Mouse (Mus musculus) frontal cortex, postnatal 10 days (tissue): ENCODE measurements around the gene Olfr434.
A peak's percentile ranks its signal among the peaks of the same experiment; 100 is the strongest.
"Not testable (repeated sequence)": the region's sequence is repeated elsewhere in the genome, so short reads cannot be mapped to it uniquely, and the experiment has no call there.

Source experiments
- DNase-seq, 2 experiments: peaks; one replicate each; pipeline ENCODE4 v3.0.0; 2022; ENCODE audit warnings: low spot score in 2 of 2, mixed read lengths in 1 of 2

Gene Olfr434

DNA sequence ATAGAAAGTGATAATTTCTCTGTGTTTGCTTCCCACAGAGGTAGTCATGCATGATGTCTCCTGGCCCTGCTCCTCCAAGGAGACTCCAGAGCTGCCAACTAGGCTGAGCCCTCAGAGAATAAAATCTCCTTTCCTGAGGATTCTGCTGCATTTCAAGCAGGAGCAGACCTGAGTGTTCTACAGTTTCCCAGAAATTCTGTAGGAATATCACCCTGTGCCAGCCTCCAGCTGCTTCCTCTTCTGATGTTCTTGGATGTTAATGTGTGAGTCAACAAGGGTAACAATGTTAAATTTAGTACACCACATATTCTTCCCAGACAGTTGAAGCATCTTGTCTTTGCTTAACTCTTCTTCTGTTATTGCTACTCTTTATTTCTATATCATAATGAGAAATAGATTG is at the start of gene Olfr434:
TSS of gene Olfr434 (plus strand) at position 149 of the 400 bp plus-strand sequence.
- not testable (repeated sequence) for DNase-seq

DNA sequence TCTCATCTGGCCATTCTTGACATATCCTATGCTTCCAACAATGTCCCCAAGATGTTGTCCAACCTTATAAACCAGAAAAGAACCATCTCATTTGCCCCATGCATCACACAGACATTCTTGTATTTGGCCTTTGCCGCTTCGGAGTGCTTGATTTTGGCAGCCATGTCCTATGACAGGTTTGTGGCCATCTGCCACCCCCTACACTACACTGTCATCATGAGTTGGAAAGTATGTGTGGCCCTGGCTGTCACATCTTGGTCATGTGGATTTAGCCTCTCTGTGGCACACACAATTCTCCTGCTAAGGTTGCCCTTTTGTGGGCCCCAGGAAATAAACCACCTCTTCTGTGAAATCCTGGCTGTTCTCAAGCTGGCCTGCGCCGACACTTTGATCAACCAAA is 45.6 kb upstream of the Olfr434 start:
- DNase-seq: no peak

DNA sequence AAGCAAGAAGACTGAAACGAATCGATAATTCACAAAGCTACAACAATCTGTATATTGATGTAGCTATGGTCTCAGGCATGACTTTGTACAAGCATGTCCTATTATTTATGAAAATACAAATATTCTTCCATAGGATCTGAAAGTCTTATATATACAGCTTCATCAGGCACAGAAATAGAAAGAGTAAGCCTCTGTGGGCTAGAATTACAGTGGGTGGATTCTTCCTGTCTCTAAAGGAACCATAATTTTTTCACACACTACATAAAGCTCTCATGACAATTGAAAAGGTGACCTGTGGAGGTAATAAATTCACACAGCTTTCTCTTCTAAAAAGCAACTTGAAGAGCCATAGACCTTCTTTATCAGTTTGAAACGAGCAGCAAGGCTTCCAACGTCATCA is 41.0 kb upstream of the Olfr434 start, which contains the start of gene Olfr13:
TSS of gene Olfr13 (plus strand) at position 301 of the 400 bp plus-strand sequence.
- DNase-seq: no peak

DNA sequence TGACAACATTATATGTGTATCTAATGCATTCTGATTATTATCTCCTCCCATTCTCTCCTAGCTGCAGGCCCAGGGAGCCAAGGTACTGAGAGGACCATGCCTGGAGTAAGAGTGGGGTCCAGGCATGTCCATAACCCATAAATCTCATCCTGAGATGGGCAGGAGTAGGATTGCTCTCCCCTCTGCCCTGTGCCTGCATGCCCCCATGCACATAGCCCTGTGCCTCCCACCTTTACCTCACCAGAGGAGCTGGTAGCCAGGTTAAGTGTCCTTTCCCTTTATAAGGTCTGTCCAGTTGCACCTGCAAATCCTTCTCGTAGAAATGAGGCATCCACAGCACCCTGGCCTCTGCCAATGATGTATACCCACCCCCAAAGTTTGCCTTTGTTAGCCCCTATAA is 34.7 kb upstream of the Olfr434 start:
- no peak for DNase-seq

DNA sequence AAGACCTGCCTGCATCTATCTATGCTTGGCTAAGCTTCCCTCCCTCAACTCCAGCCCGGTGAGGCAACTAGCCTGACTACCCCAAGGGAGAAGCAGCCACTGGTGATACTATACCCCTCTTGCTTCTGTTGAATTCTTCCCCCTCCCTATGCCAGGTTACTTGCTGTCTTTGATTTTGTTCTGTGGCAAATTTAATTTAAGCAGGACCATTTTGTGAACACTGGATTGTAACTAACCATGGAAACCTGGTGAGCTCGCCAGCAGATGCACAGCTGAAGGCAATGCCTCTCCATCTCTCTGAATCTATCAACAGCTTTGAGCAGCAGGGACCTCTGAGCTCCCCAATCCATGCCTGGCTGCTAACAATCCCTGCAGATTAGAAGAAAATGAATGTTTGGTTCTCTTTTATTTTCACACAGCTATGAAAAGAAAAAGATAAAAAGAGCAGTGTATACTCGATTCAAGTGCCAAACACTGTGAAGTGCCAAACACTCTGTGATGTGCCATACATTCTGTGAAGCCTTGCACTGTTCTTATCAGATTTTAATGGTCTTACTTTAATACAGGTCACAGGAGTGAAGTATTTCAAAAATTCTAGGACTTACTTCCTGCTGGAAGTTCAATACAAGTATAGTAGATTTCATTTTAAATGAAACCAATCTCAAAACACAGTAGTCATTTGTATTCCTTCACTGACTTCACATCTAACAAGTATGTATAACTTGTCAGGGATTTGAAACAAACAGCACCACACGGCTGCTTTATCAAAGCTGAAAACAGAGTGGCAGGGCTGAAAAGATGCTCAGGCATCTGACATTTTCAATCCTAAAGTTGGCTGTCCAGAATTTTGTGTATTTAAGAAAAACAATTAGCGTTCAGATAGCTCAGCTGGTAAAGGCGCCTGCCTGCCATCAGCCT is 34.0 kb upstream of the Olfr434 start:
- DNase-seq: no peak

DNA sequence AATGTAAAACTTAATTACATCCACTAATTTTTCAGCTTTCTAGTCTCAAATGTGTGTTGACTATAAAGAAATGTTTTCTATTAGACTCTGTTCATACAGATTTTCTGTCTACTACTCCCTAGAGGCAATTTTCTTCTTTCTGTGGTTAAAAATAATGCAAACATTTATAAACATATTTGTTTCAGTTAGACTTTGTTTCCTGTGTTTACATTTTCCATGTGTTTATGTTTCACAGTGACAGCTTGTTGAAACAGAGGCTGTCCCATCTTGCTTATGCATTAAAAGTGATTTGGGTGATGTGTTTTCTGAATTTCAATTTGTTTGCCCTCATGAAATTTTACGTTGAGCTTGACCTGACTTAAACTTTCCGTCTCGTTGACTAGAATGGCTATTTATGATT is 21.8 kb upstream of the Olfr434 start:
- no peak for DNase-seq

DNA sequence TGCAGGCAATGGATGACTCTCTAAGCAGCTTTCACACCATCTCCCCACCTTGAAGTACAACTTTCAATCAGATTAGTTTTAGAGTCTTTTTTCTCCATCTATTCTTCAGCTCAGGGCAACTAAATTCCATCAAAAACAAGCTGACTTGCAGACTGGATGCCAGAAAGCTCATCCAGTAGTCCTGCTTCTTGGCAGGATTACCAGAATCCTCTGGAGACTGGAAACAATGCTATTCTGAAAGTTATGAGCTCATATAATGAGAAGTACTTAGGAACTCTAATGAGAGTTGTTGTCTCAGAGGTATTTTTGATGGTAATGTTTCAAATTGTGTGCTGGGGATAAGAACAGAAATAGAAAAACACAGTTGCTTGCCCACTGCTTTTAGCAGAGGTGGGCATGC is 16.0 kb upstream of the Olfr434 start, which contains the start of gene Olfr435:
TSS of gene Olfr435 (plus strand) at position 366 of the 400 bp plus-strand sequence.
- DNase-seq: no peak

DNA sequence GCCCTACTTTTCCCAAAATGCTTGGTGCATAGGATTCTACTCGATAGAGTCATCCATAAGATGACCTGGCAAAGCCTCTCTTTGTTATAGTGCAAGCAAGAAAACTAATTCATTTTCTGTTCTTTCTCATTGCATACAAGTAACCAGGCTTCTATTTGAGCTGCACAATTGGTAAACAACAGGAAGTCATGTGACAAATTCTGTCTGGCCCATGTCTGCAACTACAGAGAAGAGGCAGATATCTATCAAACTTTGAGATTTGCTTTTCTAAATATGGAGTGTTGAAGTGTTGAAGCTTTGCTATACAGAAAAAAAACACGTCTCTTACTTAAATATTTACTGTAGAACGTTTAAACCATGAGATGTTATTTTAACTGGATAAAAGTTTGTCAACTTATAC is 14.7 kb upstream of the Olfr434 start:
- DNase-seq: no peak

DNA sequence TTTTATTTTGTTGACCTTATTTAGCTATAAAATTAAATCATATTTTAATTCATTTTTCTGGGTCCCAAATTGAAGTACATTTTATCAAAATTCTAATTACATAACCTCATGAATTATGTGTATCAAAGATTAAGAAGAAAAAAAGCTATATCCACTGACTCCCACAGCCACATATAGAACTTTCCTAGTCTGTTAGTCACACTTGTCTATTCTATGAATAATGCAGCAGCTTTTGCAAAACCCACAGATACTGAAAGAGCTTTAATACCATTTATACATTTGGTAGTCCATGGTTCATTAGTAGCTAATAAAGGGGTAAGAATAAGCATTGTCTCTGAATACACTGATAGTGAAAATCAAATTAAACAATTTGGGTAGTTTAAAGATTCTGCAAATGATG is 10.0 kb upstream of the Olfr434 start:
- DNase-seq: no peak

DNA sequence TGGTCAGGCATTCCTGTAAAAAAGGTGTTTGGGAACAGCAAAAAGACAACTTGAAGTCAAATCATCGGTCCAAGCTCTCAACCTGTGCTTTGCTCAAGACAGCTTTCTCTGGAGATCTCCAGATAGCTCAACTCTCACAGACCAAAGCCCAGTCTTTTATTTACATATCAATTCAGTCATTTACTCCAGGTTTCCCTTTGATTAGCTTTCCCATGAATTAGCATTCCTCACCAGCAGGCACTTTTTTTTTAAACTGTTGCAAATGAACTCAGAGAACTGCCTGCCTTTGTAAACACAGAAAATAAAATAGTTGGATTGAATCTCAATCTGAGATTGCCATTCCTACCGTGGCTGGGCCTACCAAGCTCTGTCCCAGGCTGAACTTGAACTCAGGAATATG is 7.5 kb upstream of the Olfr434 start:
- DNase-seq: no peak

DNA sequence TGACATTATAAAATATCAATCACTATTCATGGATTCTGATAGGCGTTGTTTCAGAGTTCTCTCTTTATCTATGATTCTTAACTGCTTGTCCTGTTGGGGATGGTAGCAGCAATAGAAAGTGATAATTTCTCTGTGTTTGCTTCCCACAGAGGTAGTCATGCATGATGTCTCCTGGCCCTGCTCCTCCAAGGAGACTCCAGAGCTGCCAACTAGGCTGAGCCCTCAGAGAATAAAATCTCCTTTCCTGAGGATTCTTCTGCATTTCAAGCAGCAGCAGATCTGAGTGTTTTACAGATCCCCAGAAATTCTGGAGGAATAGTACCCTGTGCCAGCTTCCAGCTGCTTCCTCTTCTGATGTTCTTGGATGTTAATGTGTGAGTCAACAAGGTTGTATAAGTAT is 18.4 kb downstream of the Olfr434 start, which contains the start of gene Olfr47:
TSS of gene Olfr47 (plus strand) at position 275 of the 400 bp plus-strand sequence.
- DNase-seq: not testable (repeated sequence)

DNA sequence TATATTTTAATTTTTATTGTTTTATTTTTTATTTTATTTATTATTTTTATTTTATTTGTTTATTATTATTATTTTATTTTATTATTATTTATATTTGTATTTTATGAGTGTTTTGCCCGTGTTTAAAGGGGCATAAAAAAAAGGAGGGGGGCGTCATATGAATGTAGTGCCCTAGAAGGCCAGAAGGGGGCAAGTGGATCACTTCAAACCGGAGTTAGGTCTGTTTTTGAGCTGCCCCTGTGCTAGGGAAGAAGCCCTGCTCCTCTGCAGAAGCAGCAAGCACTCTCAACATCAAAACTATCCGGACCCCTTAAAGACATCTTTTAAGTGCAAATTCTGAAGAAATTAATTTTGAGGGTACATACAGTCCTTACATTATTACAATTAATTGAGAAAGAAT is 29.2 kb downstream of the Olfr434 start:
- DNase-seq: no peak

DNA sequence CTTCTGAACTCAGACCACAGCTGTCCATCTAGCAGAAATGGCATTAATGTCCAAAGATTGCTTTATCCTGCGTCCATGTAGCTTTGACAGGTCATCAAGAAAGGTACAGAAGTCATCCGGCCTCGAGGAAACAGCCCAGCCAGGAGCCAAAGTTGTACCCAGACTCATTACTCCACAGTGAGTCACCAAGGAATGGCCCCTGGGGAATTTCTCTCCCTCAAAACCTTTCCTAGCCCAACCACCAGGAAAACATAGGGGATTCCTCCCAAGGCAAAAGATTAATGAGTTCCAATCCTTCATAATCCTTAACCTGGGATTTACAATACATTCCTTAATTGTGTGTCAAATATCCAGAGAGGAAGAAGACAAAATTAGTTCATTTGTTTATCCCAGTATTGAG is 34.6 kb downstream of the Olfr434 start:
- no peak for DNase-seq

DNA sequence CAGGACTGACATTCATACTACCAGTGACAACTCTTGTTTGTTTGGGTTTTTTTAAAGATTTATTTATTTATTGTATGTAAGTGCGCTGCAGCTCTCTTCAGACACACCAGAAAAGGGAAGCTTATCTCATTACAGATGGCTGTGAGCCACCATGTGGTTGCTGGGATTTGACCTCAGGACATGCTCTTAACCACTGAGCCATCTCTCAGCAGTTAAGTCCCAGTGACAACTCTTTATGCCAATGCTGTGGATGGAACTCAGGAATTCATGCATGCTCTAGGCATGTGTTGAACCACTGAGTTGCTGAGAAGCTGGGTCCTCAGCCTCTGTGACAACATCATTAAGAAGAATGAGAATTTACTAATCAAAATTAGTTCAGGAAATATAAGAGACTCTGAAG is 40.2 kb downstream of the Olfr434 start:
- no peak for DNase-seq

DNA sequence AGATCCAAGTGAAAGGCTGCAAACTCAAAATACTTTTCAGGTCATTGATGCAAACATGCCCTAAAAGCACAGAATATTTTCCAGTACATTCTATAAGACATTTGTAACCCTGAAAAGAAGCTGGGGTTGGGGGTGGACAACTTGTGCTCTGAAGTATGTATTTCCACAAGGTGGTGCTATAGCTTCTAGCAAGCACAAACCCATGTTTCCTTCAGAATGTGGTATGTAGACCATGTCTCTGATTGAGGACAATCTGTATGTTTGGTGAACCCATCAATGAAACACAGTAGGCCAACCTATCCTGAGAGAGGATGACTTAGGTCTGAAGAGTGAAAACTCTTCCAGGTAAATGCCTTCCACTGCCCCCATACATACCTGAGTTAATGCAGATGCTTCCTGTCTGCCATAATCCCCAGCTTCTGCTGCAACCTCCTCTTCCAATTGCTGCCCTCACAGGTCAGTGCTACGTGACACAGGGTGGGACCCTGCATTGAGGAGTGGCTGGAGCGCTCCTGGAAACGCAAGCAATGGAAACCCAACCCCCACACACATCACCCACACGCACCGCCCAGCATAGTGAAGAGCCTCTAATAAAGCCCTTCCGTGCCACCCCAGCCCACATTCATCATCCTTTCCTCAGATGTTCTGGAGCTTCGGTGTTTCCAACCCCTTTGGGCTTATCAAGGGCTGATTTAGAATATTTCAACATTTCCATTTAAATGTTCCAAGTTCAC is 41.5 kb downstream of the Olfr434 start:
- no peak for DNase-seq

DNA sequence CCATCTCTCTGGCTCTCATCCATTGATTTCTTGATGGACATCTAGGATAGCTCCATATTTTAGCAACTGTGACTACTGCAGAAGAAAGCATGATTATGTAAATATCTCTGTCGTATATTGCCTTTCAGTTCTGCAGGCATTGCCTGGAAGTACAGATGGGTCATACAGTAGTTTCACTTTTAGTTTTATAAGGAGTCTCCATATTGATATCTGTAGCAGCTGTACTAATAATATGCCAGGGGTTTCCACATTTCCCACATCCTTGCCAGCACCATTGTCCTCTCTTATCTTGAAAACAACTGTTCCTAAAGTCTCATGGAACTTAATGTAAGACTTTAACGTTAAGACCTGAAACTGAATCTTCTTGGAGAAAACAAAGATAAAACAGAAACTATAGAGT is 47.9 kb downstream of the Olfr434 start:
- no peak for DNase-seq

DNA sequence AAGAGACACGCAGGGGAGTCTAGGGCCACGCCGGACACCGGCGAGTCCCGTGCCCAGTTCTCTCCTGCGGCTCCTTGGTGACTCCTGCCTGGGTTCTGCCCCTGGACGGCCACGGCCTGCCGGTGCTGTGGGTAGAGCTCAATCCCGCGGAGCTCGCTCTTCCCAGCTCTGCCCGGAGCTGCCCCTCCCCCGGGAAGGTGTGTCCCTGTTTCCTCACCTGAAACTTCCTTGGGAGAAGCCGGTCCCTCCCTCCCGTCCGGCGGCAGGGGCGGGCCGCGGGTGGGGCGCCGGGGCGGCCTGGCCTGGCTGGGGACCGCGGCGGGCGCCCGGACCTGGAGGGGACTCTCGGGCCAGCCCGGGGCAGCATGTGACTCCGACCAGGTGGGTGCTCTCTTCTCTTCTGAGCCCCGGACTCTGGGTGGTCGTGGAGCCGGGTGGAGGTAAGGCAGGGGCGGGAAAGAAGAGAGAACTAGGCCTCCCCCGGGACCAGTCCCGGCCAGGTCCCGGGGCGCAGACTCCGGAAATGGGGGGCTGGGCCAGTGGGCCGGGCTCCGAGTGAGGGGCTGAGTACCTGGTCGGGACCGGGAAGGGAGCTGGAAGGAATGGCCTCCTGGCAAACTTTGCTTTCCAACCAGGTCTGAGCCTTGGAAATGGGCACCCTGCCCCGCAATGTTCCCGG is 52.7 kb downstream of the Olfr434 start, which contains the start of gene Arhgef5:
TSS of gene Arhgef5 (plus strand) at position 220 of the 679 bp plus-strand sequence.
- peak in 1 of 2 experiments; percentile 8 for DNase-seq

DNA sequence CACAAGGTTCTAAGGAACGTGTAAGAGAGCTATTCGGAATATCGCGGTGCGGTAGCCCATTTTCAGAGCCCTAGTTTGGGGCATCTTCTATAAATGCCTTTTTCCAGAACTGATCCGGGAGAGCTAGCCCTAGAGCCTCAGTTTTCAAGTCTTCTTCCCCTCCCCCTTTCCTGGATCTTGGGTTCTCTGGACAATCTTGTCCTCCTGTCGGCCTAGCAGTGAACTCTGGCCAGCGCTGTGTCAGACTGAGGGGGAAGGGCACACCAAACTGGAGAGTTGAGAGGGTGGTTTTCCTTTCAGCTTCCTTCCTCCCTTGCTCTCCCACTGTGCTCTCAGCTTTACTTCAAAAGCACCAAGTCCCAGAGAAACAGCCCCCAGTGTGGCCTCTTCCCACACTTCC is 53.5 kb downstream of the Olfr434 start:
- no peak for DNase-seq
